Mouse (Mus musculus): ENCODE data around the gene Ctns. TPM values are rescaled to one million over a fixed set of nuclear protein-coding genes. Genes with fewer than 3 reads are reported as not detected.

Gene Ctns
- polyA plus RNA-seq, 1 experiment from 2014 or later, result 7.1 TPM

GRCm38 (mm10) chr11:73168576-73168975 is 30.3 kb downstream of the Ctns start:
- Histone ChIP-seq H3K9me3 (replicated peaks) (no peaks in the 10 kb centered on the region), H3K27me3 (no peaks in the 10 kb centered on the region), H3K4me1 (replicated peaks) (peaks cover 4% of the 10 kb centered on the region; the same call in 1 of the 2 replicates), H3K4me2 (no peak overlapping the region), H3K27ac (replicated peaks) (no peak overlapping the region), H3K36me3 (replicated peaks) (peaks cover 10% of the 10 kb centered on the region), H3K9ac (no peak overlapping the region), H3K4me3 (replicated peaks) (no peak overlapping the region)
- 68% methylated on average over 6 of the region's 6 CpGs for WGBS (ENCODE audit: insufficient replicate concordance)
- no peak for ATAC-seq (ENCODE audit: insufficient read depth)

- H3K4me1 ChIP-seq (replicated peaks), result peaks cover 4% of the 10 kb centered on the region; the same call in 1 of the 2 replicates
- no peak overlapping the region for H3K4me2 ChIP-seq
- no peaks in the 10 kb centered on the region for H3K9me3 ChIP-seq (replicated peaks)
- H3K27ac ChIP-seq (replicated peaks), result no peak overlapping the region
- H3K4me3 ChIP-seq (replicated peaks), result no peak overlapping the region
- H3K9ac ChIP-seq, result no peak overlapping the region
- H3K36me3 ChIP-seq (replicated peaks), result peaks cover 5% of the 10 kb centered on the region
- 78% methylated on average over 8 of the region's 8 CpGs for WGBS (ENCODE audit: insufficient replicate concordance)
- no peak for ATAC-seq (ENCODE audit: insufficient read depth)
- H3K27me3 ChIP-seq, result no peaks in the 10 kb centered on the region
Observed at GRCm38 (mm10) chr11:73168071-73168470, 30.8 kb downstream of the Ctns start.

GRCm38 (mm10) chr11:73162284-73162683 is 36.6 kb downstream of the Ctns start:
- Histone ChIP-seq H3K9me3 (replicated peaks) (no peaks in the 10 kb centered on the region), H3K4me2 (no peak overlapping the region), H3K4me1 (replicated peaks) (no peaks in the 10 kb centered on the region), H3K4me3 (replicated peaks) (no peak overlapping the region), H3K36me3 (replicated peaks) (no peaks in the 10 kb centered on the region), H3K27me3 (peaks cover 36% of the 10 kb centered on the region), H3K9ac (no peak overlapping the region), H3K27ac (replicated peaks) (no peak overlapping the region)
- 16% methylated on average over 5 of the region's 5 CpGs for WGBS (ENCODE audit: insufficient replicate concordance)
- no peak for ATAC-seq (ENCODE audit: insufficient read depth)

- Histone ChIP-seq H3K4me2 (no peak overlapping the region), H3K4me1 (replicated peaks) (no peaks in the 10 kb centered on the region), H3K27ac (replicated peaks) (no peak overlapping the region), H3K9me3 (replicated peaks) (no peaks in the 10 kb centered on the region), H3K9ac (no peak overlapping the region), H3K36me3 (replicated peaks) (no peaks in the 10 kb centered on the region), H3K4me3 (replicated peaks) (no peak overlapping the region), H3K27me3 (peaks cover 36% of the 10 kb centered on the region)
- no peak for ATAC-seq (ENCODE audit: insufficient read depth)
- 71% methylated on average over 4 of the region's 4 CpGs for WGBS (ENCODE audit: insufficient replicate concordance)
Observed at GRCm38 (mm10) chr11:73161616-73162015, 37.2 kb downstream of the Ctns start.

GRCm38 (mm10) chr11:73160811-73161200 is 38.0 kb downstream of the Ctns start:
- Histone ChIP-seq H3K4me2 (peak overlapping the region; percentile 64), H3K9me3 (replicated peaks) (no peaks in the 10 kb centered on the region), H3K36me3 (replicated peaks) (no peaks in the 10 kb centered on the region), H3K4me1 (replicated peaks) (no peaks in the 10 kb centered on the region), H3K4me3 (replicated peaks) (peak overlapping the region; percentile 39; the same call in 1 of the 2 replicates), H3K27me3 (peaks cover 36% of the 10 kb centered on the region), H3K27ac (replicated peaks) (no peak overlapping the region), H3K9ac (no peak overlapping the region)
- WGBS (ENCODE audit: insufficient replicate concordance), result 35% methylated on average over 6 of the region's 6 CpGs
- ATAC-seq (ENCODE audit: insufficient read depth), result no peak

- H3K9ac ChIP-seq, result no peak within 1 kb of the TSS
- H3K4me1 ChIP-seq (replicated peaks), result no peaks in the 10 kb centered on the region
- 3% methylated on average over 49 of the region's 49 CpGs for WGBS (ENCODE audit: insufficient replicate concordance)
- no peaks in the 10 kb centered on the region for H3K36me3 ChIP-seq (replicated peaks)
- H3K27me3 ChIP-seq, result peaks cover 42% of the 10 kb centered on the region
- peak within 1 kb of the TSS; percentile 39 for H3K4me3 ChIP-seq (replicated peaks)
- H3K4me2 ChIP-seq, result peak within 1 kb of the TSS; percentile 64
- H3K9me3 ChIP-seq (replicated peaks), result no peaks in the 10 kb centered on the region
- peak; percentile 25; the same call in 1 of the 2 replicates for ATAC-seq (ENCODE audit: insufficient read depth)
- no peak within 1 kb of the TSS for H3K27ac ChIP-seq (replicated peaks)
Observed at GRCm38 (mm10) chr11:73159957-73160810, 38.7 kb downstream of the Ctns start, which contains the start of gene P2rx5. TSS of gene P2rx5 (plus strand) at chr11:73160421.

- H3K9me3 ChIP-seq (replicated peaks), result no peaks in the 10 kb centered on the region
- 61% methylated on average over 6 of the region's 6 CpGs for WGBS (ENCODE audit: insufficient replicate concordance)
- peaks cover 30% of the 10 kb centered on the region for H3K27me3 ChIP-seq
- no peak for ATAC-seq (ENCODE audit: insufficient read depth)
- H3K36me3 ChIP-seq (replicated peaks), result no peaks in the 10 kb centered on the region
- H3K9ac ChIP-seq, result no peak overlapping the region
- H3K27ac ChIP-seq (replicated peaks), result no peak overlapping the region
- H3K4me1 ChIP-seq (replicated peaks), result no peaks in the 10 kb centered on the region
- H3K4me2 ChIP-seq, result no peak overlapping the region
- no peak overlapping the region for H3K4me3 ChIP-seq (replicated peaks)
Observed at GRCm38 (mm10) chr11:73155071-73155470, 43.8 kb downstream of the Ctns start.

GRCm38 (mm10) chr11:73148209-73148608 is 50.6 kb downstream of the Ctns start:
- H3K4me2 ChIP-seq, result no peak overlapping the region
- H3K27ac ChIP-seq (replicated peaks), result no peak overlapping the region
- no peaks in the 10 kb centered on the region for H3K27me3 ChIP-seq
- 70% methylated on average over 9 of the region's 9 CpGs for WGBS (ENCODE audit: insufficient replicate concordance)
- H3K36me3 ChIP-seq (replicated peaks), result no peaks in the 10 kb centered on the region
- H3K9ac ChIP-seq, result no peak overlapping the region
- H3K4me1 ChIP-seq (replicated peaks), result no peaks in the 10 kb centered on the region
- H3K9me3 ChIP-seq (replicated peaks), result no peaks in the 10 kb centered on the region
- no peak for ATAC-seq (ENCODE audit: insufficient read depth)
- no peak overlapping the region for H3K4me3 ChIP-seq (replicated peaks)

GRCm38 (mm10) chr11:73146975-73147365 is 51.9 kb downstream of the Ctns start:
- Histone ChIP-seq H3K4me2 (no peak overlapping the region), H3K36me3 (replicated peaks) (no peaks in the 10 kb centered on the region), H3K27ac (replicated peaks) (no peak overlapping the region), H3K4me3 (replicated peaks) (no peak overlapping the region), H3K27me3 (no peaks in the 10 kb centered on the region), H3K4me1 (replicated peaks) (no peaks in the 10 kb centered on the region), H3K9ac (no peak overlapping the region), H3K9me3 (replicated peaks) (no peaks in the 10 kb centered on the region)
- no peak for ATAC-seq (ENCODE audit: insufficient read depth)
- WGBS (ENCODE audit: insufficient replicate concordance), result 50% methylated on average over 7 of the region's 7 CpGs

GRCm38 (mm10) chr11:73146026-73146974 is 52.5 kb downstream of the Ctns start:
- no peak overlapping the region for H3K4me3 ChIP-seq (replicated peaks)
- no peaks in the 10 kb centered on the region for H3K9me3 ChIP-seq (replicated peaks)
- H3K4me2 ChIP-seq, result no peak overlapping the region
- H3K4me1 ChIP-seq (replicated peaks), result no peaks in the 10 kb centered on the region
- H3K9ac ChIP-seq, result no peak overlapping the region
- no peak overlapping the region for H3K27ac ChIP-seq (replicated peaks)
- WGBS (ENCODE audit: insufficient replicate concordance), result 65% methylated on average over 11 of the region's 11 CpGs
- no peaks in the 10 kb centered on the region for H3K36me3 ChIP-seq (replicated peaks)
- no peak for ATAC-seq (ENCODE audit: insufficient read depth)
- no peaks in the 10 kb centered on the region for H3K27me3 ChIP-seq

GRCm38 (mm10) chr11:73144261-73144681 is 54.6 kb downstream of the Ctns start:
- no peaks in the 10 kb centered on the region for H3K9me3 ChIP-seq (replicated peaks)
- WGBS (ENCODE audit: insufficient replicate concordance), result 32% methylated on average over 1 of the region's 1 CpGs
- no peaks in the 10 kb centered on the region for H3K27me3 ChIP-seq
- H3K4me3 ChIP-seq (replicated peaks), result no peak overlapping the region
- no peak for ATAC-seq (ENCODE audit: insufficient read depth)
- no peak overlapping the region for H3K27ac ChIP-seq (replicated peaks)
- no peak overlapping the region for H3K9ac ChIP-seq
- H3K4me2 ChIP-seq, result no peak overlapping the region
- no peaks in the 10 kb centered on the region for H3K36me3 ChIP-seq (replicated peaks)
- no peaks in the 10 kb centered on the region for H3K4me1 ChIP-seq (replicated peaks)

Data from liver, embryonic 15.5 days (tissue).